Mouse (Mus musculus) hematopoietic stem cell, adult 5-6 weeks (primary cell): ENCODE results near the gene Prepl. TPM values are rescaled to one million over a fixed set of nuclear protein-coding genes. Genes with fewer than 3 reads are reported as not detected.

Experiments used
- ATAC-seq, 2 experiments: fragments of 125-278 bp in 1 of 2; replicated peaks in 1 of 2; 2 replicates each; pipeline ENCODE4 v1.8.0; 2016 to 2017; ENCODE audit warnings: inconsistent platforms in 2 of 2, mild to moderate bottlenecking in 2 of 2, moderate number of reproducible peaks in 2 of 2, low read depth in 1 of 2, moderate TSS enrichment in 1 of 2; ENCODE audit not compliant: low FRiP score in 2 of 2, poor library complexity in 2 of 2, severe bottlenecking in 2 of 2, insufficient read depth in 1 of 2, low TSS enrichment in 1 of 2
- total RNA-seq: library from RNA; stranded (forward); fragments of 172-1452, 232-1000 nt; gene quantifications from 2 replicates; pipeline ENCODE4 v1.2.3, GENCODE M21; 2017

Prepl gene
- total RNA-seq, 1 experiment from 2014 or later = 34.1 TPM

DNA sequence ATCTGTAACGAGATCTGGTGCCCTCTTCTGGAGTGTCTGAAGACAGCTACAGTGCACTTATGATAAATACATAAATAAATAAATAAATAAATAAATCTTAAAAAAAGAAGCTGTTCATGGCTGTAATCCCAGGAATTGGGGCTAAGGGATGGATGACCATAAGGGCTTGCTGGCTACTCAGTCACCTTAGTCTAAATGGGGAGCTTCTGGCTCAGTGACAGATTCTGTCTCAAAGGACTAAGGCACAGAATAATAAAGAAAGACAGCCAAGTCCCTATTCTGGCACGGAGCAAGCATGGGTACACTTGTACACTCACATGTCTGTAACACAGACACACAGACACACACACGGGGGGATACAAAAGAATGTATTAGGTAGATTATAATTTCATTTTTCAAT is 10.8 kb downstream of the Prepl start:
- no peak for ATAC-seq

- no peak for ATAC-seq
Observed at GRCm38 (mm10) chr17:85074083-85074482, 16.0 kb downstream of the Prepl start.

DNA sequence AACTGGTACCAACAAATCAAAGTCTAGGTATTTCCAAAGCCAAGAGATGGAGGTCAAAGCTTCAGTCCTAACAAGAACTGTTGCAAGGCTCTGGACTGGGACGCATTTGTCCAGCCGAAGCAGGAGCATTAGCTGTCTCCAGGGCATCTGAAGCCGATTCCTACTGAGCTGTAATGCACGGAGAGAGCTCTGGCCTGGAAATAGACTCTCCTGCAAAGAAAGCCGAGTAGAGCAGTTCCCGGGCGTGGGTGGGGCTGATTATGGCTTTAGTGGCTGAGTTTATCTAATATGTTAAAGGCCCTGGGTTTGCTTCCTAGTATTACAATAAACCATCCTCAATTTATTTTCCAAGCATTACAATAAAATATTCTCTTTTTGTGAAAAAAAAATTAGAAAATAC is 16.8 kb downstream of the Prepl start:
- ATAC-seq = no peak

DNA sequence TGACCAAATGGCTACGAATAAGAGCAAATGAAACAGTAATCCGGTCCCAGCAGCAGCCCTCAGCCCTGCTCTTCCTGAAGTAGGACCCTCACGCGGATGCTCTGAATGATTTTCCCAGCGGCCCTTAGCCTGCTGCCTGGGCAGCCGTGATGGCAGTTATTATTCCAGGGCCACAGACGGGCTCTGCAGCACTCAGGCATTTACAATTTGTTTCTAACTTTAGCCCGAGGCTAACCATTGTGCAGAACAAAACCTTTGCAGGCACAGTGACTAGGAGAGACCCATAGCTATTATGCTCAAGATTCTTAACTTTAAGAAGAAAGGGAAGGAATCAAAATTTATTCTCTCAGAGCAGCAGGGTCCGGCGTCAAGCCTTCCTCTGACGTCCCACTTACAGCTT is 17.7 kb downstream of the Prepl start:
- no peak for ATAC-seq

GRCm38 (mm10) chr17:85071088-85071775 is 18.8 kb downstream of the Prepl start:
- no peak for ATAC-seq

GRCm38 (mm10) chr17:85070658-85071057 is 19.4 kb downstream of the Prepl start:
- ATAC-seq = no peak

GRCm38 (mm10) chr17:85067331-85067730 is 22.7 kb downstream of the Prepl start:
- no peak for ATAC-seq

GRCm38 (mm10) chr17:85063560-85063959 is 26.5 kb downstream of the Prepl start:
- no peak for ATAC-seq

GRCm38 (mm10) chr17:85059136-85059535 is 30.9 kb downstream of the Prepl start:
- ATAC-seq = no peak

DNA sequence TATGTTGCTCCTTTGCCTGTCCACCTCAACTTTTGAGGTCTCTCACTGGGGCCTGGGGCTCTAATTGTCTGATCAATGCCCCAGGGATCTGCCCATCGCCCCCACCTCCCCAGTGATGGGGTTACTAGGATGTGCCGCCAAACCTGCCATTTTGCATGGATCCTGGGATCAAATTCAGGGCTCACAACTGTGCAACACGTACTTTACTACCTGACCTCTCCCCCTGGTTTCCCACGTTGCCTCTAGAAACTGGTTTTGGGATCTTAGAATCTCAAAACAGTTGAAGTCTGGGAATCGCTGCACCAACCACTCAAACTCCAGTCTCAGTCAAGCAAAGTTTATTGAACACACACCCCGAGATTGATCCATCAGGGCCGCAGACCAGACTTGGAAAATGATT is 31.8 kb downstream of the Prepl start:
- ATAC-seq = no peak

- ATAC-seq = no peak
Observed at GRCm38 (mm10) chr17:85048379-85048778, 41.7 kb downstream of the Prepl start.

GRCm38 (mm10) chr17:85045160-85045559 is 44.9 kb downstream of the Prepl start:
- ATAC-seq = no peak

DNA sequence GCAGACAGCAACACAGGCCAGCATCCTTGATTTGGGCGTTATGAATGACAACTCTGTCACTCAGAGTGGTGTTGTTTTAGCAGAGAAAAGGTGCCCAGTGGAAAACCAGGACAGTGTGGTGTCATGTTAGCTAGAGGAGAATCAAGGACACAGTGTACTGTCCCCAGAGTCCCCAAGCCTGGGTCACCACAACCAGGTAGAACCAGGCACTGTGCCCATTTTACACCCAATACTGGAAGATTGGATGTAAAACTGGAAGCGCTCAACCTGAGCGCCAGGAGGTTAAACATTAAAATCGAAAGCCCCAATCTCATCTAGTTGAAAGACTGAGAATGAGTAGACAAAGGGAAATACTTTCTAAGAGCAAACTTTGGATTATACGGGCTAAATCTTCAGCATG is 45.6 kb downstream of the Prepl start:
- no peak for ATAC-seq

GRCm38 (mm10) chr17:85043404-85043816 is 46.6 kb downstream of the Prepl start:
- ATAC-seq = no peak

GRCm38 (mm10) chr17:85042419-85042818 is 47.6 kb downstream of the Prepl start:
- no peak for ATAC-seq

- ATAC-seq = no peak
Observed at GRCm38 (mm10) chr17:85040913-85041312, 49.1 kb downstream of the Prepl start.

- ATAC-seq = no peak
Observed at GRCm38 (mm10) chr17:85038761-85039160, 51.3 kb downstream of the Prepl start.

DNA sequence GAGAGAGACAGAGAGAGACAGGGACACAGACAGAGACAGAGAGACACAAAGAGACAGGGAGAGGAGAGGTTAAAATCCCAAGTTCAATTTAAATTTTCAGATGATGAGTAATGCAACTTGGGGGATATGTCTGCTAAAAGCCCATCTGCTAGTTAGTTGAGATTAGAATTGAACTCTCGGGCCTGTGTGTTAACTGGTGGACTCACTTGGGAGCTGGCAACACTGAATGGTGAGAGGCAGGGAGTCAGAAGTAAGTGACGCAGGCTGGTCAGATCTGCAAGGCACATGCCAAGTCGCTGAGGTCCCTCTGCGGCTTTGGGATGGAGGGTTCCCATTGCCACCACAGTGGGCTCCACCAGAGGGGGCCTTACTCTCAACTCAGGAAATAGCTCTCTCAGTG is 51.7 kb downstream of the Prepl start:
- no peak for ATAC-seq

DNA sequence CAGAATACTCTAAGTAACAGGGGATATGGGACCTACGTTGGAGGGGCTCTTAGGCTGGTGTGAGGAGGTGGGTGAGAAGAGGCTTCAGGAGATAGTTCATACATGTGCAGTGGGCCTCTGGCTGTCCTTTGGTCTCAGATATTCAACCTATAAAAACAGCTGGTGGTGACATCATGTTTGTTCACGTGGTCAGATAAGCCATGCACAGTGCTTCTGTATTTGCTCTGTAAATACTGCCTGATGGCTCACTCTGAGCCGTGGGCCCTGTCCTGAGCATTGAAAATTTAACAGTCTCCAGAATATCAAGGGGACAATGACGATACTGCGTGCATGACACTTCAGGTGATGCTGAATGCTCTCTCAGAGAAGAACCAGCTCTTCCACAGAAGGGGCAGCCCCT is 52.2 kb downstream of the Prepl start:
- no peak for ATAC-seq
